24 mouse cellular contexts compared by ENCODE assay signal in the genomic region with DNA sequence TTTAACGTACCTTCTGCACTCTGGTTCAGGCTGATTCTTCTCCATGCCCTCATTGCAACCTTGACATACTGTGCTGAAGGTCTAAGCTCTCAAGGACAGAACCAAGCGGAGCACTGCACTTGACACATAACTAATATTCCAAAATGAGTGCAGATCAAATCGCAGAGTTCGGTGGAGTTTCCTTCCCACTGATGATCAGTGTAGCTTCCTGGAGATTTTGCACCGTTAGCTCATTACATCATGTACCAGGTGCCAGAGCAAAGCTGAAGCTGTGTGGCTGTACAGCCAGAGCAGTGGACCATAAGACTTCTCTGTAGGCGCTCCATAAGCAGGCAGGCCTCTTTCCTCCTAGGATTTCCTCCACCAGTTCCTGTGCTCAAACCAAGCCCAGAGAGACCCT.
"Had no signal": no experiment of that assay in that cellular context is flagged by ENCODE, and none has a peak within 500 bp of the region (broad histone marks: within the 10 kb centered on the region; RNA-seq: fewer than 3 reads in every experiment).

No protein-coding gene starts in this region.

- H3K4me1 ChIP-seq: heart, embryonic 13.5 days; heart, embryonic 15.5 days; hindbrain, embryonic 13.5 days; hindbrain, embryonic 15.5 days; kidney, embryonic 15.5 days; limb, embryonic 10.5 days; limb, embryonic 12.5 days; liver, embryonic 13.5 days; liver, embryonic 15.5 days had no signal

- H3K9me3 ChIP-seq: heart, embryonic 13.5 days; heart, embryonic 15.5 days; hindbrain, embryonic 13.5 days; hindbrain, embryonic 15.5 days; kidney, embryonic 15.5 days; limb, embryonic 10.5 days; limb, embryonic 12.5 days; liver, embryonic 13.5 days; liver, embryonic 15.5 days had no signal

- DNase-seq: gastrocnemius, postnatal 14 days; gastrocnemius, postnatal 36 days; heart, adult 18-20 months; heart, postnatal 14 days; heart, postnatal 36 days; kidney, adult 11 months; kidney, adult 2 months; kidney, adult 9 months; kidney, postnatal 14 days; kidney, postnatal 4 days; liver; liver, embryonic 13.5 days; liver, postnatal 0 days had no signal

- H3K27ac ChIP-seq: heart, embryonic 13.5 days; heart, embryonic 15.5 days; hindbrain, embryonic 13.5 days; hindbrain, embryonic 15.5 days; hindbrain, postnatal 0 days; kidney, embryonic 15.5 days; kidney, postnatal 0 days; layer of hippocampus, adult 2 months; limb, embryonic 10.5 days; limb, embryonic 12.5 days; liver, embryonic 13.5 days; liver, embryonic 15.5 days had no signal

- H3K36me3 ChIP-seq: heart, embryonic 13.5 days; heart, embryonic 15.5 days; hindbrain, embryonic 13.5 days; hindbrain, embryonic 15.5 days; kidney, embryonic 15.5 days; limb, embryonic 10.5 days; limb, embryonic 12.5 days; liver, embryonic 13.5 days; liver, embryonic 15.5 days had no signal

- H3K27me3 ChIP-seq: heart, embryonic 13.5 days; heart, embryonic 15.5 days; hindbrain, embryonic 13.5 days; hindbrain, embryonic 15.5 days; kidney, embryonic 15.5 days; liver, embryonic 13.5 days; liver, embryonic 15.5 days had no signal

- H3K4me3 ChIP-seq: heart, embryonic 13.5 days; heart, embryonic 15.5 days; hindbrain, embryonic 13.5 days; hindbrain, embryonic 15.5 days; kidney, embryonic 15.5 days; layer of hippocampus, adult 2 months; limb, embryonic 10.5 days; limb, embryonic 12.5 days; liver, embryonic 13.5 days; liver, embryonic 15.5 days had no signal
